ENCODE assay signal across 33 mouse cellular contexts in the genomic region with DNA sequence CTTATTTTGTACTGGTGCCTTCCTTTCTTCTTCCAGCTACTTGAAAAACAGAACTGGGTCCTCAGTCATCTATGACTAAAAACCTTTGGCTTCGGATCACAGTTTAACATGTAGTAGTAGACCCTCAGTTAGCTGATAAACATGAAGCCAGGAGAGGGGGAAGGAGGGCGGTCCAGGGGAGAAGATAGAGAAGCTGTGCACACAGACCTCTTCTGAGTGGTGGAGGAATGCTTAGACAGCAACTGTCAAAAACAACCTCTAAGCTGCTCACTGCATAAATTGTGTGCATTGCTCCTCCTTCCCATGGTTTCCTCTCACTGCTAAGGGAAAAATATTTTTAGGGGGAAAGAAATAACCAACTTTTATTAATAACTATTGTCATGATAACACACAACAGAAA. TPM values are rescaled to one million over a fixed set of nuclear protein-coding genes. Genes with fewer than 3 reads are reported as not detected.
"Had no signal": no experiment of that assay in that cellular context is flagged by ENCODE, and none has a peak within 500 bp of the region (broad histone marks: within the 10 kb centered on the region; RNA-seq: fewer than 3 reads in every experiment).

No protein-coding gene starts in this region.

- H3K9ac ChIP-seq: limb, embryonic 12.5 days; limb, embryonic 13.5 days; limb, embryonic 15.5 days; liver, embryonic 12.5 days; liver, embryonic 13.5 days; liver, embryonic 14.5 days; liver, embryonic 15.5 days; liver, postnatal 0 days; midbrain, embryonic 12.5 days; midbrain, embryonic 13.5 days; midbrain, embryonic 15.5 days; neural tube, embryonic 12.5 days; neural tube, embryonic 13.5 days had no signal

- H3K27me3 ChIP-seq: limb, embryonic 12.5 days; limb, embryonic 13.5 days; limb, embryonic 15.5 days; liver, embryonic 12.5 days; liver, embryonic 13.5 days; liver, embryonic 15.5 days; megakaryocyte, embryonic 14.5 days; midbrain, embryonic 12.5 days; midbrain, embryonic 13.5 days; midbrain, embryonic 15.5 days; neural tube, embryonic 12.5 days; neural tube, embryonic 13.5 days had no signal

- H3K27ac ChIP-seq: left cerebral cortex, adult 2 months; limb, embryonic 10.5 days; limb, embryonic 12.5 days; limb, embryonic 13.5 days; limb, embryonic 15.5 days; liver, embryonic 12.5 days; liver, embryonic 13.5 days; liver, embryonic 14.5 days; liver, embryonic 15.5 days; macrophage; midbrain, embryonic 10.5 days; midbrain, embryonic 12.5 days; midbrain, embryonic 13.5 days; midbrain, embryonic 15.5 days; neural tube, embryonic 12.5 days; neural tube, embryonic 13.5 days had no signal

- H3K4me1 ChIP-seq: limb, embryonic 12.5 days; limb, embryonic 15.5 days; liver, embryonic 12.5 days; liver, embryonic 13.5 days; liver, embryonic 15.5 days; megakaryocyte, embryonic 14.5 days; midbrain, embryonic 10.5 days; midbrain, embryonic 12.5 days; midbrain, embryonic 13.5 days; midbrain, embryonic 15.5 days; neural tube, embryonic 12.5 days; neural tube, embryonic 13.5 days had no signal

- ATAC-seq: liver, embryonic 12.5 days; liver, postnatal 0 days; lung, postnatal 0 days; midbrain, embryonic 13.5 days; midbrain, embryonic 15.5 days; midbrain, embryonic 16.5 days had no signal

- H3K4me3 ChIP-seq: left cerebral cortex, adult 2 months; limb, embryonic 10.5 days; limb, embryonic 12.5 days; limb, embryonic 13.5 days; limb, embryonic 15.5 days; liver, embryonic 12.5 days; liver, embryonic 13.5 days; liver, embryonic 15.5 days; megakaryocyte, embryonic 14.5 days; midbrain, embryonic 10.5 days; midbrain, embryonic 12.5 days; midbrain, embryonic 13.5 days; midbrain, embryonic 15.5 days; myocyte; neural tube, embryonic 12.5 days; neural tube, embryonic 13.5 days had no signal

- DNase-seq: left cerebral cortex, postnatal 4 days; liver; liver, embryonic 13.5 days; liver, postnatal 0 days; lung, adult 18-20 months; lung, postnatal 14 days; lung, postnatal 36 days; lung, postnatal 4 days; midbrain, embryonic 14.5 days had no signal

- H3K9me3 ChIP-seq: limb, embryonic 10.5 days; limb, embryonic 12.5 days; limb, embryonic 13.5 days; limb, embryonic 15.5 days; liver, embryonic 12.5 days; liver, embryonic 13.5 days; liver, embryonic 15.5 days; megakaryocyte, embryonic 14.5 days; midbrain, embryonic 10.5 days; midbrain, embryonic 12.5 days; midbrain, embryonic 13.5 days; midbrain, embryonic 15.5 days; neural tube, embryonic 12.5 days; neural tube, embryonic 13.5 days had no signal

- H3K36me3 ChIP-seq: limb, embryonic 10.5 days; limb, embryonic 12.5 days; limb, embryonic 13.5 days; limb, embryonic 15.5 days; liver, embryonic 12.5 days; liver, embryonic 13.5 days; liver, embryonic 15.5 days; midbrain, embryonic 10.5 days; midbrain, embryonic 12.5 days; midbrain, embryonic 13.5 days; midbrain, embryonic 15.5 days; neural tube, embryonic 12.5 days; neural tube, embryonic 13.5 days had no signal

- H3K4me2 ChIP-seq: limb, embryonic 12.5 days; limb, embryonic 13.5 days; limb, embryonic 15.5 days; liver, embryonic 11.5 days; liver, embryonic 12.5 days; liver, embryonic 13.5 days; liver, embryonic 15.5 days; midbrain, embryonic 11.5 days; midbrain, embryonic 12.5 days; midbrain, embryonic 13.5 days; midbrain, embryonic 15.5 days; neural tube, embryonic 12.5 days; neural tube, embryonic 13.5 days had no signal

RNA-seq across cellular contexts. Expression of a gene that starts 48.6 kb away (rescaled TPM):
- total RNA-seq: megakaryocyte progenitor cell, adult 5-6 weeks; megakaryocyte-erythroid progenitor cell, adult 5-6 weeks; monocyte, adult 5-6 weeks had no signal
- polyA plus RNA-seq: macrophage, myocyte had no signal
